Mouse (Mus musculus): ENCODE results near the gene Jmjd1c. TPM values are rescaled to one million over a fixed set of nuclear protein-coding genes. Genes with fewer than 3 reads are reported as not detected.

Gene Jmjd1c
- total RNA-seq, 2 experiments from 2014 or later = 38.5 to 40.9 TPM

- intact Hi-C loops (cut with DNase I) = loop anchor here (5.0 kb wide), 1 partner anchor 298 kb away; no protein-coding TSS in a partner anchor
- DNase-seq (ENCODE audit: low spot score) = no peak
Observed at GRCm38 (mm10) chr10:67209916-67210675, 114.2 kb downstream of the Jmjd1c start.

GRCm38 (mm10) chr10:67212031-67212430 lies 116.1 kb downstream of the Jmjd1c start:
- no peak for DNase-seq (ENCODE audit: low spot score)

GRCm38 (mm10) chr10:67213720-67214119 lies 117.8 kb downstream of the Jmjd1c start:
- intact Hi-C loops (cut with DNase I) = no loop called here
- no peak for DNase-seq (ENCODE audit: low spot score)

More at GRCm38 (mm10) chr10:67212031-67212430, 116.1 kb downstream of the Jmjd1c start:
- intact Hi-C loops (cut with DNase I) = no loop called here

GRCm38 (mm10) chr10:67215133-67215532 lies 119.2 kb downstream of the Jmjd1c start:
- no peak for DNase-seq (ENCODE audit: low spot score)
- intact Hi-C loops (cut with DNase I) = loop anchor here (5.0 kb wide), 1 partner anchor 308 kb away; no protein-coding TSS in a partner anchor

- DNase-seq (ENCODE audit: low spot score) = no peak
- intact Hi-C loops (cut with DNase I) = loop anchor here (5.0 kb wide), 1 partner anchor 310 kb away; no protein-coding TSS in a partner anchor
Observed at GRCm38 (mm10) chr10:67216872-67217271, 120.9 kb downstream of the Jmjd1c start.

- DNase-seq (ENCODE audit: low spot score) = no peak
- intact Hi-C loops (cut with DNase I) = loop anchor here (5.0 kb wide), 1 partner anchor 312 kb away; no protein-coding TSS in a partner anchor
Observed at GRCm38 (mm10) chr10:67218873-67219565, 123.1 kb downstream of the Jmjd1c start.

GRCm38 (mm10) chr10:67220251-67220650 lies 124.3 kb downstream of the Jmjd1c start:
- intact Hi-C loops (cut with DNase I) = no loop called here
- DNase-seq (ENCODE audit: low spot score) = no peak

- intact Hi-C loops (cut with DNase I) = no loop called here
Observed at GRCm38 (mm10) chr10:67221284-67221683, 125.4 kb downstream of the Jmjd1c start.

GRCm38 (mm10) chr10:67223942-67224341 lies 128.0 kb downstream of the Jmjd1c start:
- no peak for DNase-seq (ENCODE audit: low spot score)
- intact Hi-C loops (cut with DNase I) = no loop called here

More at GRCm38 (mm10) chr10:67221284-67221683, 125.4 kb downstream of the Jmjd1c start:
- no peak for DNase-seq (ENCODE audit: low spot score)

GRCm38 (mm10) chr10:67225528-67225927 lies 129.6 kb downstream of the Jmjd1c start:
- intact Hi-C loops (cut with DNase I) = loop anchor here (5.0 kb wide), 1 partner anchor 38 kb away; no protein-coding TSS in a partner anchor
- DNase-seq (ENCODE audit: low spot score) = no peak

GRCm38 (mm10) chr10:67226109-67226508 lies 130.2 kb downstream of the Jmjd1c start:
- DNase-seq (ENCODE audit: low spot score) = peak; percentile 53
- intact Hi-C loops (cut with DNase I) = loop anchor here (5.0 kb wide), 1 partner anchor 39 kb away; no protein-coding TSS in a partner anchor

GRCm38 (mm10) chr10:67226543-67226942 lies 130.6 kb downstream of the Jmjd1c start:
- no peak for DNase-seq (ENCODE audit: low spot score)
- intact Hi-C loops (cut with DNase I) = loop anchor here (5.0 kb wide), 1 partner anchor 39 kb away; no protein-coding TSS in a partner anchor

GRCm38 (mm10) chr10:67230439-67230838 lies 134.5 kb downstream of the Jmjd1c start:
- intact Hi-C loops (cut with DNase I) = no loop called here
- no peak for DNase-seq (ENCODE audit: low spot score)

GRCm38 (mm10) chr10:67247145-67247544 lies 151.2 kb downstream of the Jmjd1c start:
- intact Hi-C loops (cut with DNase I) = no loop called here
- no peak for DNase-seq (ENCODE audit: low spot score)

- no peak for DNase-seq (ENCODE audit: low spot score)
- intact Hi-C loops (cut with DNase I) = no loop called here
Observed at GRCm38 (mm10) chr10:67249486-67249885, 153.6 kb downstream of the Jmjd1c start.

GRCm38 (mm10) chr10:67250846-67251245 lies 154.9 kb downstream of the Jmjd1c start:
- no peak for DNase-seq (ENCODE audit: low spot score)
- intact Hi-C loops (cut with DNase I) = no loop called here

GRCm38 (mm10) chr10:67252353-67252752 lies 156.4 kb downstream of the Jmjd1c start:
- peak; percentile 9 for DNase-seq (ENCODE audit: low spot score)
- intact Hi-C loops (cut with DNase I) = no loop called here

GRCm38 (mm10) chr10:67253115-67253514 lies 157.2 kb downstream of the Jmjd1c start:
- intact Hi-C loops (cut with DNase I) = no loop called here
- DNase-seq (ENCODE audit: low spot score) = no peak

- intact Hi-C loops (cut with DNase I) = loop anchor here (1.0 kb wide), 1 partner anchor 46 kb away; no protein-coding TSS in a partner anchor
- DNase-seq (ENCODE audit: low spot score) = no peak
Observed at GRCm38 (mm10) chr10:67264852-67265251, 168.9 kb downstream of the Jmjd1c start.

- DNase-seq (ENCODE audit: low spot score) = no peak
- intact Hi-C loops (cut with DNase I) = no loop called here
Observed at GRCm38 (mm10) chr10:67275916-67276315, 180.0 kb downstream of the Jmjd1c start.

GRCm38 (mm10) chr10:67281852-67282251 lies 185.9 kb downstream of the Jmjd1c start:
- no peak for DNase-seq (ENCODE audit: low spot score)
- intact Hi-C loops (cut with DNase I) = no loop called here
